Mouse (Mus musculus): Measurements from ENCODE around the gene Cpsf3.

DNA sequence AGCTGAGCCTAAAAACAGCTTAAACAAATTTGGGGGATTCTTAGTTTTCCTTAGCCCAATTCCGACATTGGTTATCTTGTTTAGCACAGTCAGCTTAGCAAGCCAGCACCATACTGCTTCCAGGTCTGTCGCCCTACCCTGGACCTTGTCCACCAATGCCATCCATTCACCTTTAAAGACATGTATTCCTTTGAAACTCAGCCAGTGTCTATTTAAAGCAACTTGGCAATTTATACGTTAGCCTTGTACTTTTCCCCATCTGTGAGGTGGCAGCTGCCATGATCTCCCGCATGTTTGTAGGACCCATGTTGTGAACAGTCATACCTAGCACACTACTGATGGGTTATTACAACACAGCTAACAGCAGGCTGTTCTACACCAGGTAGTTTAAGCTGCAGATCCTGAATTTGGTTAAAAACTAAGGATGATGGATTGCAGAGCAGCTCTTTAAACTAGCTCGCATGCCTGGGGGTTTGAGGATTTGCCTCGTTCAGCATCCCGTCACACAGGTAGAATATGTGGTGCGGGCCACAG lies 17.0 kb upstream of the Cpsf3 start:
- TF ChIP-seq CTCF (IDR thresholded peaks at IDR 0.05; ENCODE audit: insufficient read depth, low read depth, low read length), result no peak
- TF ChIP-seq POLR2A (IDR thresholded peaks at IDR 0.05; ENCODE audit: insufficient read depth, low read depth, low read length), result no peak

Data from olfactory bulb, adult 2 months (tissue).